Mouse (Mus musculus) E14TG2a.4 (cell line): ENCODE data around the gene Pde6h.

Experiments used
- CTCF ChIP-seq: conservative IDR thresholded peaks from 2 replicates; pipeline ENCODE4 v1.5.1; 2014; ENCODE audit warnings: low read length
- NANOG ChIP-seq: IDR thresholded peaks from 2 replicates; pipeline ENCODE4 v1.6.1; 2014; ENCODE audit warnings: borderline replicate concordance, low read length, mixed read lengths
- POU5F1 ChIP-seq: IDR thresholded peaks from 2 replicates; pipeline ENCODE4 v1.6.1; 2014; ENCODE audit warnings: low read length, borderline replicate concordance

DNA sequence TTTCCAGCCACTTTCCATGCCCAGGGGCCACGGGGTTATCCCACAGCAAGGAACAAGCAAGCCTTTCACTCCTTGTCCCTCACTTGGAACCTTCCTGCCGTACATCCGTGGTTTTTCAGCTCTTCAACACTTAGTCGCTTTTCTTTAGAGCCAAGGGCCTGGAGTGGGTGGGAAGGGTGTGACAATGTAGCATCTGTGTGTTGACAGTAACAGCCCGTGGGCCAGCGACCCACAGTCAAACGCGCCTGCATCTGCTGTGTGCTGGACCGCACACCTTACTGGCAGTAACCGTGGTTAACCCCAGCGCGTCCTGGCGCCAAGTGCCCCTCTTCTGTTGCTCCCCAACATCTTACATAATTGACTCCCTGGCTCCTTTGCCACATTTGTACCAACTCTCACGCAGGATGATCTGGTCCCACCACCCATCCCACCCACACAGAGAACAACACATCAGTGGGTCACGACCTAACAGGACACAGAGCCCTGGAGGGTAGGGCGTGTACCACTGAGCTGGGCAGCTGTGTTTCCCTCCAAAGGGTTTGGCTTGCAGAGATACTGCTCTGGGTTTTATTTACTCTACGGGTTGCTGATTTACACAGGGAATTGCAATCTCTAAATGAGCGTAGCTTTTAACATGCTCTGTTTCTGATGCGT, 17.2 kb upstream of the Pde6h start:
- TF ChIP-seq CTCF (no peak), NANOG (no peak), POU5F1 (no peak)
